Mouse (Mus musculus) lung, adult 2 months (tissue): ENCODE data around the gene Rpl14.

ENCODE experiments used
- CTCF ChIP-seq: fragments of 200-500 bp; IDR thresholded peaks from 2 replicates; pipeline ENCODE4 v1.5.1; 2011; ENCODE audit warnings: mild to moderate bottlenecking, low read length, control low read depth; ENCODE audit not compliant: insufficient read depth
- POLR2A ChIP-seq: fragments of 200-500 bp; IDR thresholded peaks from 2 replicates; pipeline ENCODE4 v1.6.1; 2011; ENCODE audit warnings: low read depth, mild to moderate bottlenecking, control low read depth, low read length, borderline replicate concordance; ENCODE audit errors: extremely low read depth

GRCm38 (mm10) chr9:120532691-120533090, 38.6 kb upstream of the Rpl14 start:
- no peak for TF ChIP-seq POLR2A
- no peak for TF ChIP-seq CTCF
